24 mouse cellular contexts compared by ENCODE assay signal in genomic region chr9:94386190-94386589, GRCm38 (mm10).
"Had no signal": no experiment of that assay in that cellular context is flagged by ENCODE, and none has a peak within 500 bp of the region (broad histone marks: within the 10 kb centered on the region; RNA-seq: fewer than 3 reads in every experiment).

No protein-coding gene starts in this region.

- ATAC-seq: forebrain, postnatal 0 days; hindbrain, postnatal 0 days; intestine, embryonic 16.5 days had no signal

- H3K4me2 ChIP-seq: heart, embryonic 11.5 days; heart, embryonic 13.5 days; heart, embryonic 15.5 days; hindbrain, embryonic 13.5 days; hindbrain, embryonic 15.5 days; limb, embryonic 12.5 days had no signal

- H3K27ac ChIP-seq: heart, adult 2 months; heart, embryonic 13.5 days; heart, embryonic 15.5 days; hindbrain, embryonic 13.5 days; hindbrain, embryonic 15.5 days; hindbrain, postnatal 0 days; layer of hippocampus, adult 2 months; left cerebral cortex, adult 2 months; limb, embryonic 10.5 days; limb, embryonic 12.5 days had no signal

- DNase-seq: forebrain, postnatal 0 days; gastrocnemius, postnatal 14 days; gastrocnemius, postnatal 36 days; heart, adult 11 months; heart, adult 2 months; heart, postnatal 14 days; heart, postnatal 36 days; kidney, adult 11 months; kidney, adult 2 months; kidney, adult 9 months; kidney, postnatal 10 days; kidney, postnatal 25 days; kidney, postnatal 4 days had no signal

- H3K4me3 ChIP-seq: heart, adult 2 months; heart, embryonic 13.5 days; heart, embryonic 15.5 days; hindbrain, embryonic 13.5 days; hindbrain, embryonic 15.5 days; layer of hippocampus, adult 2 months; left cerebral cortex, adult 2 months; limb, embryonic 10.5 days; limb, embryonic 12.5 days had no signal

- H3K9me3 ChIP-seq: heart, embryonic 13.5 days; heart, embryonic 15.5 days; hindbrain, embryonic 13.5 days; hindbrain, embryonic 15.5 days; limb, embryonic 10.5 days; limb, embryonic 12.5 days had no signal

- H3K4me1 ChIP-seq: heart, embryonic 13.5 days; heart, embryonic 15.5 days; hindbrain, embryonic 13.5 days; hindbrain, embryonic 15.5 days; limb, embryonic 10.5 days; limb, embryonic 12.5 days had no signal

- H3K27me3 ChIP-seq: heart, embryonic 13.5 days; heart, embryonic 15.5 days; hindbrain, embryonic 13.5 days; hindbrain, embryonic 15.5 days; limb, embryonic 12.5 days had no signal

- H3K36me3 ChIP-seq: heart, embryonic 13.5 days; heart, embryonic 15.5 days; hindbrain, embryonic 13.5 days; hindbrain, embryonic 15.5 days; limb, embryonic 10.5 days; limb, embryonic 12.5 days had no signal

- H3K9ac ChIP-seq: forebrain, postnatal 0 days; heart, embryonic 13.5 days; heart, embryonic 15.5 days; hindbrain, embryonic 13.5 days; hindbrain, embryonic 15.5 days; limb, embryonic 12.5 days had no signal
